Mouse (Mus musculus): Measurements from ENCODE around the gene Plcl1. TPM values are rescaled to one million over a fixed set of nuclear protein-coding genes. Genes with fewer than 3 reads are reported as not detected.

The Plcl1 gene
- total and polyA plus RNA-seq, 3 experiments, result 0.08 to 0.41 (median 0.13) TPM

GRCm38 (mm10) chr1:55558409-55558808, 152.7 kb downstream of the Plcl1 start:
- H3K9me3 ChIP-seq (replicated peaks; ENCODE audit: low read length), result no peaks in the 10 kb centered on the region
- peaks cover 0 to 8% of the 10 kb centered on the region in 2 experiments; a peak in 2 of 4 replicates for H3K4me1 ChIP-seq (ENCODE audit: control insufficient read depth in 1 of 2, insufficient read depth in 2 of 2)
- H3K4me3 ChIP-seq (replicated peaks in 1 of 3; ENCODE audit: low read depth in 2 of 3, low read length in 2 of 3, poor library complexity in 1 of 3), result no peak overlapping the region
- in situ Hi-C loops (cut with MboI; ENCODE audit: low pct_ligation_motif_present, low pct_unique_long_range_greater_than_20kb, low sequenced_read_pairs) (no loop called here), dilution Hi-C loops (cut with MboI; ENCODE audit: extremely low pct_ligation_motif_present, extremely low pct_unique_long_range_greater_than_20kb, low sequenced_read_pairs) (no loop called here)
- TF ChIP-seq POLR2A (IDR thresholded peaks at IDR 0.05; ENCODE audit: low read depth, low read length) (no peak), MXI1 (IDR thresholded peaks at IDR 0.05; ENCODE audit: low read depth, low read length) (no peak), JUND (conservative IDR thresholded peaks at IDR 0.05; ENCODE audit: low read depth, low read length) (no peak), CTCF (conservative IDR thresholded peaks at IDR 0.05 in 1 of 2, IDR thresholded peaks at IDR 0.05 in 1 of 2; ENCODE audit: low read depth in 2 of 2, low read length in 2 of 2) (no peak), MAX (IDR thresholded peaks at IDR 0.05; ENCODE audit: low read length) (no peak), ZC3H11A (IDR thresholded peaks at IDR 0.05; ENCODE audit: low read depth, low read length) (no peak), ZKSCAN1 (IDR thresholded peaks at IDR 0.05; ENCODE audit: borderline replicate concordance, low read depth, low read length) (no peak), E2F4 (IDR thresholded peaks at IDR 0.05; ENCODE audit: insufficient replicate concordance, low read depth, low read length) (no peak)
- H3K27me3 ChIP-seq (replicated peaks), result no peaks in the 10 kb centered on the region
- no peak overlapping the region for H3K27ac ChIP-seq (ENCODE audit: insufficient read depth, low read depth)
- H3K36me3 ChIP-seq (replicated peaks in 1 of 2; ENCODE audit: control insufficient read depth in 1 of 2, insufficient read depth in 1 of 2, low read length in 1 of 2), result no peaks in the 10 kb centered on the region
- DNase-seq (ENCODE audit: extremely low read depth), result no peak
- H3K4me2 ChIP-seq (ENCODE audit: insufficient read depth, low read depth, poor library complexity, severe bottlenecking), result no peak overlapping the region
- no peaks in the 10 kb centered on the region for H3K79me2 ChIP-seq (replicated peaks; ENCODE audit: control insufficient read depth, extremely low read depth, insufficient read depth, poor library complexity, severe bottlenecking)
- no peak overlapping the region for H3K9ac ChIP-seq (ENCODE audit: insufficient read depth, low read depth)

GRCm38 (mm10) chr1:55559998-55560397, 154.3 kb downstream of the Plcl1 start:
- H3K27ac ChIP-seq (ENCODE audit: insufficient read depth, low read depth), result no peak overlapping the region
- dilution Hi-C loops (cut with MboI; ENCODE audit: extremely low pct_ligation_motif_present, extremely low pct_unique_long_range_greater_than_20kb, low sequenced_read_pairs), result no loop called here
- no peak overlapping the region for H3K4me2 ChIP-seq (ENCODE audit: insufficient read depth, low read depth, poor library complexity, severe bottlenecking)
- in situ Hi-C loops (cut with MboI; ENCODE audit: low pct_ligation_motif_present, low pct_unique_long_range_greater_than_20kb, low sequenced_read_pairs), result no loop called here
- DNase-seq (ENCODE audit: extremely low read depth), result no peak
- H3K36me3 ChIP-seq (replicated peaks in 1 of 2; ENCODE audit: control insufficient read depth in 1 of 2, insufficient read depth in 1 of 2, low read length in 1 of 2), result no peaks in the 10 kb centered on the region
- H3K4me3 ChIP-seq (replicated peaks in 1 of 3; ENCODE audit: low read depth in 2 of 3, low read length in 2 of 3, poor library complexity in 1 of 3), result no peak overlapping the region
- H3K4me1 ChIP-seq (ENCODE audit: control insufficient read depth in 1 of 2, insufficient read depth in 2 of 2), result peaks cover 0 to 8% of the 10 kb centered on the region in 2 experiments; a peak in 2 of 4 replicates
- H3K9me3 ChIP-seq (replicated peaks; ENCODE audit: low read length), result no peaks in the 10 kb centered on the region
- H3K9ac ChIP-seq (ENCODE audit: insufficient read depth, low read depth), result no peak overlapping the region
- H3K27me3 ChIP-seq (replicated peaks), result no peaks in the 10 kb centered on the region
- no peaks in the 10 kb centered on the region for H3K79me2 ChIP-seq (replicated peaks; ENCODE audit: control insufficient read depth, extremely low read depth, insufficient read depth, poor library complexity, severe bottlenecking)
- TF ChIP-seq CHD2 (IDR thresholded peaks at IDR 0.05; ENCODE audit: low read length), result no peak
- no peak for TF ChIP-seq MAX (IDR thresholded peaks at IDR 0.05; ENCODE audit: low read length)
- TF ChIP-seq MXI1 (IDR thresholded peaks at IDR 0.05; ENCODE audit: low read depth, low read length), result no peak
- no peak for TF ChIP-seq POLR2A (IDR thresholded peaks at IDR 0.05; ENCODE audit: low read depth, low read length)
- no peak for TF ChIP-seq PAX5 (IDR thresholded peaks at IDR 0.05; ENCODE audit: low read length)
- no peak for TF ChIP-seq JUND (conservative IDR thresholded peaks at IDR 0.05; ENCODE audit: low read depth, low read length)
- no peak for TF ChIP-seq USF1 (IDR thresholded peaks at IDR 0.05; ENCODE audit: low read depth, low read length)
- no peak for TF ChIP-seq CHD1 (IDR thresholded peaks at IDR 0.05; ENCODE audit: low read depth, low read length)
- TF ChIP-seq GABPA (IDR thresholded peaks at IDR 0.05; ENCODE audit: insufficient replicate concordance, low read depth, low read length), result no peak
- no peak for TF ChIP-seq TCF12 (IDR thresholded peaks at IDR 0.05; ENCODE audit: low read depth, low read length)
- TF ChIP-seq KAT2A (IDR thresholded peaks at IDR 0.05; ENCODE audit: insufficient replicate concordance, low read length), result no peak
- TF ChIP-seq RAD21 (IDR thresholded peaks at IDR 0.05; ENCODE audit: low read depth, low read length), result no peak

All from CH12.LX (cell line).